Mouse (Mus musculus) CH12.LX (cell line): ENCODE measurements around the gene Rbms2. TPM values are rescaled to one million over a fixed set of nuclear protein-coding genes. Genes with fewer than 3 reads are reported as not detected.
A peak's percentile ranks its signal among the peaks of the same experiment; 100 is the strongest.

ENCODE experiments used
- DNase-seq: peaks from one replicate; pipeline ENCODE4 v3.0.0-alpha.2; 2013; ENCODE audit errors: extremely low read depth
- H3K27ac ChIP-seq: 2 replicates; pipeline ENCODE4 v1.5.1; 2012; ENCODE audit warnings: low read depth, mild to moderate bottlenecking, control low read depth, moderate library complexity; ENCODE audit not compliant: insufficient read depth
- H3K27me3 ChIP-seq: replicated peaks from 2 replicates; pipeline ENCODE3; 2012; ENCODE audit warnings: inconsistent platforms
- H3K36me3 ChIP-seq, 2 experiments: replicated peaks in 1 of 2; 2 replicates each; pipeline versions ENCODE3 to v1.6.1; 2012; ENCODE audit warnings: inconsistent platforms in 1 of 2, low read length in 1 of 2, mild to moderate bottlenecking in 1 of 2, mixed read lengths in 1 of 2, moderate library complexity in 1 of 2; ENCODE audit not compliant: control insufficient read depth in 1 of 2, insufficient read depth in 1 of 2
- H3K4me1 ChIP-seq, 2 experiments: 2 replicates each; pipeline ENCODE4 v1.6.1; 2012; ENCODE audit warnings: inconsistent platforms in 1 of 2, moderate library complexity in 1 of 2; ENCODE audit not compliant: insufficient read depth in 2 of 2, control insufficient read depth in 1 of 2
- H3K4me2 ChIP-seq: 2 replicates; pipeline ENCODE4 v1.6.1; 2012; ENCODE audit warnings: low read depth, mild to moderate bottlenecking, control low read depth; ENCODE audit not compliant: poor library complexity, insufficient read depth, severe bottlenecking
- H3K4me3 ChIP-seq, 3 experiments: fragments of 150-350 bp in 1 of 3; sonication (generic) in 1 of 3; replicated peaks in 1 of 3; 2 replicates each; pipeline versions ENCODE3 to v1.5.1; 2011 to 2012; ENCODE audit warnings: low read depth in 2 of 3, low read length in 2 of 3, mild to moderate bottlenecking in 2 of 3, moderate library complexity in 2 of 3, control low read depth in 1 of 3, improper control_type of control experiment in 1 of 3, inconsistent platforms in 1 of 3, mixed read lengths in 1 of 3; ENCODE audit not compliant: poor library complexity in 1 of 3
- H3K79me2 ChIP-seq: replicated peaks from 2 replicates; pipeline ENCODE4 v1.6.1; 2012; ENCODE audit warnings: mild to moderate bottlenecking, moderate library complexity; ENCODE audit not compliant: control insufficient read depth, poor library complexity, insufficient read depth, severe bottlenecking; ENCODE audit errors: extremely low read depth
- H3K9ac ChIP-seq: 2 replicates; pipeline ENCODE4 v1.6.1; 2012; ENCODE audit warnings: low read depth, mild to moderate bottlenecking, control low read depth, moderate library complexity; ENCODE audit not compliant: insufficient read depth
- H3K9me3 ChIP-seq: replicated peaks from 2 replicates; pipeline ENCODE3; 2012; ENCODE audit warnings: low read length, inconsistent platforms, mixed read lengths
- BHLHE40 ChIP-seq: IDR thresholded peaks from 2 replicates; pipeline ENCODE4 v1.6.1; 2011; ENCODE audit warnings: mild to moderate bottlenecking, low read depth, low read length, improper control_type of control experiment
- CHD1 ChIP-seq: IDR thresholded peaks from 2 replicates; pipeline ENCODE4 v1.6.1; 2012; ENCODE audit warnings: low read depth, low read length, improper control_type of control experiment, inconsistent platforms
- CHD2 ChIP-seq: IDR thresholded peaks from 2 replicates; pipeline ENCODE4 v1.6.1; 2011; ENCODE audit warnings: low read length, improper control_type of control experiment
- CTCF ChIP-seq, 2 experiments: IDR thresholded peaks in 1 of 2; conservative IDR thresholded peaks in 1 of 2; 2 replicates each; pipeline ENCODE4 v1.5.1; 2011 to 2012; ENCODE audit warnings: low read depth in 2 of 2, low read length in 2 of 2, improper control_type of control experiment in 1 of 2, inconsistent platforms in 1 of 2, mild to moderate bottlenecking in 1 of 2, moderate library complexity in 1 of 2
- E2F4 ChIP-seq: IDR thresholded peaks from 2 replicates; pipeline ENCODE4 v1.6.1; 2011; ENCODE audit warnings: low read depth, low read length, improper control_type of control experiment; ENCODE audit not compliant: insufficient replicate concordance
- ELF1 ChIP-seq: IDR thresholded peaks from 2 replicates; pipeline ENCODE4 v1.6.1; 2014; ENCODE audit warnings: low read depth, mild to moderate bottlenecking, inconsistent platforms, low read length, improper control_type of control experiment
- ETS1 ChIP-seq: conservative IDR thresholded peaks from 2 replicates; pipeline ENCODE4 v1.6.1; 2012; ENCODE audit warnings: low read depth, mild to moderate bottlenecking, inconsistent platforms, low read length, improper control_type of control experiment, moderate library complexity
- GABPA ChIP-seq: IDR thresholded peaks from 2 replicates; pipeline ENCODE4 v1.6.1; 2012; ENCODE audit warnings: low read depth, low read length, improper control_type of control experiment, inconsistent platforms; ENCODE audit not compliant: insufficient replicate concordance
- HCFC1 ChIP-seq: IDR thresholded peaks from 2 replicates; pipeline ENCODE4 v1.6.1; 2012; ENCODE audit warnings: low read depth, mild to moderate bottlenecking, inconsistent platforms, low read length, improper control_type of control experiment
- IRF4 ChIP-seq: IDR thresholded peaks from 2 replicates; pipeline ENCODE4 v1.6.1; 2014; ENCODE audit warnings: low read depth, mild to moderate bottlenecking, inconsistent platforms, low read length, improper control_type of control experiment
- JUN ChIP-seq: IDR thresholded peaks from 2 replicates; pipeline ENCODE4 v1.6.1; 2011; ENCODE audit warnings: low read depth, mild to moderate bottlenecking, low read length, improper control_type of control experiment, moderate library complexity; ENCODE audit not compliant: insufficient read depth
- JUND ChIP-seq: conservative IDR thresholded peaks from 2 replicates; pipeline ENCODE4 v1.6.1; 2011; ENCODE audit warnings: low read depth, low read length, improper control_type of control experiment
- KAT2A ChIP-seq: IDR thresholded peaks from 2 replicates; pipeline ENCODE4 v1.6.1; 2012; ENCODE audit warnings: low read length, improper control_type of control experiment, inconsistent platforms; ENCODE audit not compliant: insufficient replicate concordance
- MAFK ChIP-seq: IDR thresholded peaks from 2 replicates; pipeline ENCODE4 v1.6.1; 2011; ENCODE audit warnings: low read length, improper control_type of control experiment; ENCODE audit not compliant: insufficient replicate concordance
- MAX ChIP-seq: IDR thresholded peaks from 2 replicates; pipeline ENCODE4 v1.6.1; 2011; ENCODE audit warnings: low read length, improper control_type of control experiment
- MAZ ChIP-seq: IDR thresholded peaks from 2 replicates; pipeline ENCODE4 v1.6.1; 2012; ENCODE audit warnings: low read depth, mild to moderate bottlenecking, inconsistent platforms, low read length, improper control_type of control experiment, moderate library complexity
- MEF2A ChIP-seq: IDR thresholded peaks from 2 replicates; pipeline ENCODE4 v1.6.1; 2014; ENCODE audit warnings: low read depth, mild to moderate bottlenecking, inconsistent platforms, low read length, improper control_type of control experiment, borderline replicate concordance
- MXI1 ChIP-seq: IDR thresholded peaks from 2 replicates; pipeline ENCODE4 v1.6.1; 2011; ENCODE audit warnings: mild to moderate bottlenecking, low read depth, low read length, improper control_type of control experiment
- MYC ChIP-seq: IDR thresholded peaks from 2 replicates; pipeline ENCODE4 v1.6.1; 2011; ENCODE audit warnings: low read depth, mild to moderate bottlenecking, improper control_type of control experiment, low read length
- NELFE ChIP-seq: IDR thresholded peaks from 2 replicates; pipeline ENCODE4 v1.6.1; 2011; ENCODE audit warnings: low read depth, low read length, improper control_type of control experiment
- PAX5 ChIP-seq: IDR thresholded peaks from 2 replicates; pipeline ENCODE4 v1.6.1; 2012; ENCODE audit warnings: low read length, inconsistent platforms, mixed read lengths
- POLR2A ChIP-seq: IDR thresholded peaks from 2 replicates; pipeline ENCODE4 v1.6.1; 2011; ENCODE audit warnings: low read depth, mild to moderate bottlenecking, improper control_type of control experiment, low read length
- POLR2AphosphoS2 ChIP-seq: IDR thresholded peaks from 2 replicates; pipeline ENCODE4 v1.6.1; 2011; ENCODE audit warnings: low read depth, low read length, improper control_type of control experiment
- RAD21 ChIP-seq: IDR thresholded peaks from 2 replicates; pipeline ENCODE4 v1.6.1; 2011; ENCODE audit warnings: low read depth, mild to moderate bottlenecking, low read length, improper control_type of control experiment, moderate library complexity
- RCOR1 ChIP-seq: conservative IDR thresholded peaks from 2 replicates; pipeline ENCODE4 v1.6.1; 2012; ENCODE audit warnings: low read depth, mild to moderate bottlenecking, inconsistent platforms, low read length, improper control_type of control experiment
- SIN3A ChIP-seq: IDR thresholded peaks from 2 replicates; pipeline ENCODE4 v1.6.1; 2012; ENCODE audit warnings: low read length, improper control_type of control experiment, inconsistent platforms
- SMC3 ChIP-seq: IDR thresholded peaks from 2 replicates; pipeline ENCODE4 v1.6.1; 2011; ENCODE audit warnings: low read depth, low read length, improper control_type of control experiment
- TCF12 ChIP-seq: IDR thresholded peaks from 2 replicates; pipeline ENCODE4 v1.6.1; 2014; ENCODE audit warnings: low read depth, mild to moderate bottlenecking, inconsistent platforms, low read length, improper control_type of control experiment
- USF1 ChIP-seq: IDR thresholded peaks from 2 replicates; pipeline ENCODE4 v1.6.1; 2014; ENCODE audit warnings: low read depth, mild to moderate bottlenecking, inconsistent platforms, low read length, improper control_type of control experiment
- USF2 ChIP-seq: conservative IDR thresholded peaks from 2 replicates; pipeline ENCODE4 v1.6.1; 2011; ENCODE audit warnings: low read depth, low read length, improper control_type of control experiment
- ZC3H11A ChIP-seq: IDR thresholded peaks from 2 replicates; pipeline ENCODE4 v1.6.1; 2012; ENCODE audit warnings: low read depth, mild to moderate bottlenecking, inconsistent platforms, low read length, improper control_type of control experiment
- ZMIZ1 ChIP-seq: IDR thresholded peaks from 2 replicates; pipeline ENCODE4 v1.6.1; 2012; ENCODE audit warnings: low read depth, mild to moderate bottlenecking, inconsistent platforms, low read length, improper control_type of control experiment
- ZNF384 ChIP-seq: IDR thresholded peaks from 2 replicates; pipeline ENCODE4 v1.6.1; 2012; ENCODE audit warnings: low read depth, low read length, improper control_type of control experiment, inconsistent platforms
- dilution Hi-C: fragments of 300-500 bp; cut with MboI; formaldehyde crosslinking; loops from 2 replicates; pipeline ENCODE4 v1.14.3; 2020; ENCODE audit warnings: low sequenced_read_pairs; ENCODE audit not compliant: extremely low pct_unique_long_range_greater_than_20kb, extremely low pct_ligation_motif_present
- in situ Hi-C: fragments of 300-500 bp; cut with MboI; formaldehyde crosslinking; loops from 3 replicates; pipeline ENCODE4 v1.14.3; 2019; ENCODE audit warnings: low sequenced_read_pairs, low pct_ligation_motif_present, low pct_unique_long_range_greater_than_20kb, mixed read lengths
- polyA plus RNA-seq: library from polyadenylated mRNA; unstranded; fragments of >175 nt; gene quantifications from 2 replicates; pipeline ENCODE4 v1.2.1, GENCODE M21; 2012; ENCODE audit warnings: low read depth; ENCODE audit not compliant: insufficient read length
- total RNA-seq, 2 experiments: library from RNA; depleted of rRNA; stranded (reverse); fragments of 300-350 nt in 1 of 2; fragments of >200 nt in 1 of 2; gene quantifications; 2 replicates each; pipeline ENCODE4 v1.2.3; 2012 to 2014

Rbms2 gene
- total and polyA plus RNA-seq, 3 experiments, result 9.1 to 36.6 (median 9.8) TPM

GRCm38 (mm10) chr10:128188242-128188877, 8.3 kb upstream of the Rbms2 start:
- TF ChIP-seq RAD21 (peak; percentile 88), TCF12 (no peak), SIN3A (0 out of 2 replicates have a peak, but pooled peaks have one; percentile 44), ELF1 (no peak), KAT2A (no peak), MEF2A (0 out of 2 replicates have a peak, but pooled peaks have one; percentile 13), CHD1 (no peak), ZC3H11A (no peak), JUND (0 out of 2 replicates have a peak, but pooled peaks have one; percentile 25), BHLHE40 (no peak), MYC (peak; percentile 32; the same call in 1 of the 2 replicates), ZNF384 (peak; percentile 75), MXI1 (0 out of 2 replicates have a peak, but pooled peaks have one; percentile 24), MAX (no peak), JUN (0 out of 2 replicates have a peak, but pooled peaks have one; percentile 6), E2F4 (no peak), PAX5 (no peak), NELFE (no peak), IRF4 (no peak), SMC3 (peak; percentile 59), POLR2AphosphoS2 (no peak), HCFC1 (no peak), CTCF (conservative IDR thresholded peaks at IDR 0.05 in 1 of 2, IDR thresholded peaks at IDR 0.05 in 1 of 2; ENCODE audit: low read depth in 2 of 2, low read length in 2 of 2) (peak; percentile 66 to 88), POLR2A (no peak), USF1 (no peak), RCOR1 (no peak), MAFK (no peak), ETS1 (no peak), USF2 (no peak), ZMIZ1 (no peak), CHD2 (no peak), MAZ (no peak), GABPA (no peak)
- H3K27me3 ChIP-seq, result peaks cover 4% of the 10 kb centered on the region
- H3K4me3 ChIP-seq, result no peak overlapping the region
- in situ Hi-C loops (loop anchor here (5.0 to 25.0 kb wide), 2 partner anchors 41 to 251 kb away; no protein-coding TSS in a partner anchor), dilution Hi-C loops (no loop called here)
- no peaks in the 10 kb centered on the region for H3K36me3 ChIP-seq
- H3K4me1 ChIP-seq, result peaks cover 4 to 16% of the 10 kb centered on the region in 2 experiments; a peak in 2 of 4 replicates
- no peak overlapping the region for H3K9ac ChIP-seq
- DNase-seq, result peak; percentile 80
- H3K9me3 ChIP-seq, result no peaks in the 10 kb centered on the region
- H3K4me2 ChIP-seq, result peak overlapping the region; percentile 59
- H3K79me2 ChIP-seq, result no peaks in the 10 kb centered on the region
- no peak overlapping the region for H3K27ac ChIP-seq
